Mouse (Mus musculus) stomach, postnatal 0 days (tissue): ENCODE data around the gene Tjap1. TPM values are rescaled to one million over a fixed set of nuclear protein-coding genes. Genes with fewer than 3 reads are reported as not detected.

Experiments
- ATAC-seq: fragments of 200-750 bp; cut with Nextera tagmentation; 2 replicates; pipeline ENCODE4 v1.8.0; 2017; ENCODE audit not compliant: low FRiP score, low TSS enrichment
- DNase-seq: peaks from one replicate; pipeline ENCODE4 v3.0.0-alpha.2; 2016; ENCODE audit warnings: low spot score
- H3K27ac ChIP-seq: fragments of 300-500 bp; sonication (generic); replicated peaks from 2 replicates; pipeline ENCODE4 v1.5.1; 2014; ENCODE audit warnings: mild to moderate bottlenecking, control low read depth
- H3K27me3 ChIP-seq: fragments of 300-500 bp; sonication (generic); 2 replicates; pipeline ENCODE4 v1.6.1; 2014; ENCODE audit warnings: low read length; ENCODE audit not compliant: control insufficient read depth, insufficient read depth
- H3K36me3 ChIP-seq: fragments of 300-500 bp; sonication (generic); 2 replicates; pipeline ENCODE4 v1.6.1; 2014; ENCODE audit warnings: low read length, mixed read lengths; ENCODE audit not compliant: control insufficient read depth, insufficient read depth
- H3K4me1 ChIP-seq: fragments of 300-500 bp; sonication (generic); replicated peaks from 2 replicates; pipeline ENCODE4 v1.6.1; 2014; ENCODE audit warnings: antibody characterized with exemption; ENCODE audit not compliant: control insufficient read depth, insufficient read depth
- H3K4me2 ChIP-seq: fragments of 300-500 bp; sonication (generic); replicated peaks from 2 replicates; pipeline ENCODE4 v1.6.1; 2014; ENCODE audit warnings: low read depth, mild to moderate bottlenecking, control low read depth, moderate library complexity
- H3K4me3 ChIP-seq: fragments of 300-500 bp; sonication (generic); 2 replicates; pipeline ENCODE4 v1.5.1; 2014; ENCODE audit warnings: low read depth, low read length, control low read depth
- H3K9ac ChIP-seq: fragments of 300-500 bp; sonication (generic); 2 replicates; pipeline ENCODE4 v1.6.1; 2014; ENCODE audit warnings: mild to moderate bottlenecking, low read length, control low read depth, mixed read lengths
- H3K9me3 ChIP-seq: fragments of 300-500 bp; sonication (generic); 2 replicates; pipeline ENCODE4 v1.6.1; 2016; ENCODE audit warnings: low read length; ENCODE audit not compliant: control insufficient read depth
- CTCF ChIP-seq: IDR thresholded peaks from 2 replicates; pipeline ENCODE4 v1.5.1; 2016; ENCODE audit warnings: antibody characterized with exemption, low read depth, mild to moderate bottlenecking, moderate library complexity
- EP300 ChIP-seq: optimal IDR thresholded peaks from 2 replicates; pipeline ENCODE3; 2016; ENCODE audit warnings: antibody characterized with exemption
- WGBS: fragments of 180-500 bp; shearing (Covaris S2); extraction: QIAGEN DNeasy Blood & Tissue Kit; methylation state at CpG from one replicate; pipeline ENCODE4 v1.1.7; 2014; 5-methylcytosine and 5-hydroxymethylcytosine counted together
- microRNA counts: library from miRNA; unstranded; fragments of <30 nt; microRNA quantifications from one replicate; lab custom pipeline; 2015
- microRNA-seq: library from miRNA; unstranded; fragments of <30 nt; microRNA quantifications from one replicate; pipeline ENCODE4, GENCODE M21; 2016
- polyA plus RNA-seq: library from polyadenylated mRNA; unstranded; fragments of >200 nt; fragmentation: Nextera tagmentation; extraction: Ambion mirVana; gene quantifications from 2 replicates; pipeline ENCODE4 v1.2.1, GENCODE M21; 2015

Tjap1 gene
- polyA plus RNA-seq, 1 experiment from 2014 or later, result 13.5 TPM

DNA sequence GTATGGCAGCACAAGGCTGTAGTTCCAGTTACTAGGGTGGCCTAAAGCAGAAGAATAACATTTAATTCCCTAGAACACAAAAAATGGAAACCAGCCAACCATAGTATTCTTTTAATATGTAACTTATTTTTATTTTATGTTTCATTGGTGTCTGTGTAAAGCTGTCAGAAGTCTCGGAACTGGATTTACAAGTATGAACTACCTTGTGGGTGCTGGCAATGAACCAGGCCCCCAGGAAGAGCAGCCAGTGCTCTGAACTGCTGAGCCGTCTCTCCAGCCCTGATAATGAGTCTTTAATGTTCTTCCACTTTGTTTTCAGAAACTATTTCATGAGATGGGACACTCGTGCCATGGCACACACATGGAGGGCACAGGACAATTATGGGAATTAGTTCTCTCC, 72.3 kb downstream of the Tjap1 start:
- no peak for ATAC-seq
- Histone ChIP-seq H3K36me3 (peaks cover 42% of the 10 kb centered on the region), H3K4me2 (no peak overlapping the region), H3K4me1 (no peaks in the 10 kb centered on the region), H3K9me3 (no peaks in the 10 kb centered on the region), H3K27me3 (no peaks in the 10 kb centered on the region), H3K9ac (no peak overlapping the region), H3K27ac (no peak overlapping the region), H3K4me3 (no peak overlapping the region)
- DNase-seq, result no peak
- WGBS, result 72% methylated on average over 3 of the region's 3 CpGs
- TF ChIP-seq EP300 (no peak), CTCF (no peak)

MicroRNAs within 50 kb of the gene (microRNA counts, 519-probe panel; counts per million panel counts)
- not detected for microRNA mmu-miR-693-3p (lab: Ali Mortazavi, UCI)
- microRNA mmu-miR-693-5p (lab: Ali Mortazavi, UCI), result not detected

Small RNA genes within 50 kb of the gene (microRNA-seq; reads per million reads assigned to microRNA genes)
- gene Mir693, result not detected

Other genes starting within 250 kb of the Tjap1 start
- gene Mrps18a, start 172.0 kb downstream of the Tjap1 start, polyA plus RNA-seq, result 94.9 and 99.0 TPM in 2 replicates
- gene Rsph9, start 138.8 kb downstream of the Tjap1 start, polyA plus RNA-seq, result 13.1 and 13.6 TPM in 2 replicates
- 35.5 and 35.8 TPM in 2 replicates for gene Mad2l1bp, start 129.5 kb downstream of the Tjap1 start, polyA plus RNA-seq
- gene Gtpbp2, start 122.0 kb downstream of the Tjap1 start, polyA plus RNA-seq, result 21.2 and 21.6 TPM in 2 replicates
- 7.5 and 8.0 TPM in 2 replicates for gene Polh, start 80.4 kb downstream of the Tjap1 start, polyA plus RNA-seq
- gene Xpo5, start 80.2 kb downstream of the Tjap1 start, polyA plus RNA-seq, result 11.5 and 12.2 TPM in 2 replicates
- gene Polr1c, start 35.0 kb downstream of the Tjap1 start, polyA plus RNA-seq, result 47.7 and 48.0 TPM in 2 replicates
- gene Yipf3, start 34.9 kb downstream of the Tjap1 start, polyA plus RNA-seq, result 119 and 125 TPM in 2 replicates
- 0.73 and 0.79 TPM in 2 replicates for gene Lrrc73, start 29.5 kb downstream of the Tjap1 start, polyA plus RNA-seq
- gene Dlk2, start 14.4 kb upstream of the Tjap1 start, polyA plus RNA-seq, result 8.9 and 10.8 TPM in 2 replicates
- gene Abcc10, start 45.3 kb upstream of the Tjap1 start, polyA plus RNA-seq, result 3.5 and 4.3 TPM in 2 replicates
- gene Zfp318, start 100.7 kb upstream of the Tjap1 start, polyA plus RNA-seq, result 2.9 and 3.5 TPM in 2 replicates
- 0.23 and 0.24 TPM in 2 replicates for gene Crip3, start 145.9 kb upstream of the Tjap1 start, polyA plus RNA-seq
- gene Slc22a7, start 155.4 kb upstream of the Tjap1 start, polyA plus RNA-seq, result not detected in 2 replicates
- gene Ttbk1, start 204.6 kb upstream of the Tjap1 start, polyA plus RNA-seq, result 0.13 and 0.15 TPM in 2 replicates
- gene Dnph1, start 213.7 kb upstream of the Tjap1 start, polyA plus RNA-seq, result 23.8 and 24.7 TPM in 2 replicates